Mouse (Mus musculus) B cell, adult 2 months (primary cell): ENCODE measurements around the gene Sag.

ENCODE experiments used
- DNase-seq, 2 experiments: peaks; one replicate each; pipeline ENCODE4 v3.0.0; 2022

Gene Sag

GRCm38 (mm10) chr1:87803576-87803975, at the start of gene Sag:
Gene Sag, plus strand, starts transcription at chr1:87803680.
- DNase-seq, result no peak

GRCm38 (mm10) chr1:87755641-87756470, 47.6 kb upstream of the Sag start, which contains the start of gene Atg16l1:
Gene Atg16l1, plus strand, starts transcription at chr1:87755870.
- DNase-seq, result peak; percentile 91 to 92

- DNase-seq, result no peak
These were observed 39.7 kb upstream of the Sag start for GRCm38 (mm10) chr1:87763821-87764220.

- DNase-seq, result no peak
These were observed 37.7 kb upstream of the Sag start for GRCm38 (mm10) chr1:87765741-87766140.

GRCm38 (mm10) chr1:87766233-87766632, 37.2 kb upstream of the Sag start:
- peak; percentile 69 to 73 for DNase-seq

- DNase-seq, result no peak
These were observed 34.2 kb upstream of the Sag start for GRCm38 (mm10) chr1:87769263-87769662.

GRCm38 (mm10) chr1:87770486-87770885, 33.0 kb upstream of the Sag start:
- DNase-seq, result no peak

- DNase-seq, result no peak
These were observed 31.8 kb upstream of the Sag start for GRCm38 (mm10) chr1:87771724-87772123.

GRCm38 (mm10) chr1:87773336-87773735, 30.1 kb upstream of the Sag start:
- DNase-seq, result no peak

GRCm38 (mm10) chr1:87774845-87775244, 28.6 kb upstream of the Sag start:
- no peak for DNase-seq

GRCm38 (mm10) chr1:87779204-87779785, 24.2 kb upstream of the Sag start:
- DNase-seq, result no peak

GRCm38 (mm10) chr1:87785703-87786102, 17.8 kb upstream of the Sag start:
- no peak for DNase-seq

GRCm38 (mm10) chr1:87786251-87786650, 17.2 kb upstream of the Sag start:
- DNase-seq, result no peak

GRCm38 (mm10) chr1:87789665-87790064, 13.8 kb upstream of the Sag start:
- no peak for DNase-seq

- DNase-seq, result no peak
These were observed 10.9 kb upstream of the Sag start for GRCm38 (mm10) chr1:87792438-87793137.

- DNase-seq, result no peak
These were observed 10.4 kb upstream of the Sag start for GRCm38 (mm10) chr1:87793138-87793449.

GRCm38 (mm10) chr1:87797702-87798101, 5.8 kb upstream of the Sag start:
- no peak for DNase-seq

- DNase-seq, result no peak
These were observed 5.2 kb upstream of the Sag start for GRCm38 (mm10) chr1:87798306-87798705.

GRCm38 (mm10) chr1:87807751-87808150, 4.3 kb downstream of the Sag start:
- no peak for DNase-seq

- no peak for DNase-seq
These were observed 7.9 kb downstream of the Sag start for GRCm38 (mm10) chr1:87811391-87811790.

- no peak for DNase-seq
These were observed 8.6 kb downstream of the Sag start for GRCm38 (mm10) chr1:87812061-87812460.

GRCm38 (mm10) chr1:87813155-87813554, 9.7 kb downstream of the Sag start:
- no peak for DNase-seq

- no peak for DNase-seq
These were observed 10.2 kb downstream of the Sag start for GRCm38 (mm10) chr1:87813681-87814080.

- peak in 1 of 2 experiments; percentile 39 for DNase-seq
These were observed 21.0 kb downstream of the Sag start for GRCm38 (mm10) chr1:87824420-87824995.
